Mouse (Mus musculus) liver, embryonic 14.5 days (tissue): ENCODE measurements at regions not wholly inside any gene's neighbourhood (a gene's known extent, or its start where the extent isn't known, plus 50 kb on each side); places are given as distances from the start of the nearest gene placed in this dataset.

Source experiments
- CTCF ChIP-seq: IDR thresholded peaks from 2 replicates; pipeline ENCODE4 v1.5.1; 2016; ENCODE audit warnings: antibody characterized with exemption, low read depth, control low read depth
- EP300 ChIP-seq: IDR thresholded peaks from 2 replicates; pipeline ENCODE4 v1.6.1; 2016; ENCODE audit warnings: antibody characterized with exemption, low read depth

DNA sequence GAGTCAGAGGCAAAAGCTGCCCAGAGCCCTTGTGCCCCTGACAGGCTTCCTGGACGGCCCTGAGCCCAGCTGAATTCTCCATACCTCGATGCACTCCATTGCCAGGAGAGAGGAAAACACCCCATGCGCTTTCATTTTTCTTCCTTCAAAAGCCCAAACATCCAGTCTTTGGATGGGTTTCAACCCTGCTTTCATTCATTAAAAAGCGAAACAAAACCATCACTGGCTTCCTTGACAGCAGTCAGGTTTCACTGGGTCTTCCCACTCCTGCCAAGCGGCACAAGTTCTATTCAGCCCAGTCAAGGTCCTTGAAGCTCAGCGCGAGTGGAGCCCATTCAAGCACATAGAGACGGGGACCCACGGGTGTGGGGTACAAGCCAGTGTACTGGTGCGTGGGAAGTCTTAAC is 348.8 kb downstream of the Ankrd50 start:
- TF ChIP-seq CTCF (no peak), EP300 (no peak)
